Mouse (Mus musculus) mouse embryonic stem cell (cell line): ENCODE results near the gene Gm9857.

Source experiments
- in situ Hi-C, 2 experiments: fragments of 300-500 bp; cut with MboI; formaldehyde crosslinking; loops; 1 replicate in 1 of 2; 3 replicates in 1 of 2; pipeline ENCODE4 v1.14.3; 2019 to 2020; ENCODE audit warnings: low sequenced_read_pairs in 2 of 2, low pct_unique_long_range_greater_than_20kb in 1 of 2, mixed read lengths in 1 of 2; ENCODE audit not compliant: unreplicated experiment in 1 of 2

Gene Gm9857

DNA sequence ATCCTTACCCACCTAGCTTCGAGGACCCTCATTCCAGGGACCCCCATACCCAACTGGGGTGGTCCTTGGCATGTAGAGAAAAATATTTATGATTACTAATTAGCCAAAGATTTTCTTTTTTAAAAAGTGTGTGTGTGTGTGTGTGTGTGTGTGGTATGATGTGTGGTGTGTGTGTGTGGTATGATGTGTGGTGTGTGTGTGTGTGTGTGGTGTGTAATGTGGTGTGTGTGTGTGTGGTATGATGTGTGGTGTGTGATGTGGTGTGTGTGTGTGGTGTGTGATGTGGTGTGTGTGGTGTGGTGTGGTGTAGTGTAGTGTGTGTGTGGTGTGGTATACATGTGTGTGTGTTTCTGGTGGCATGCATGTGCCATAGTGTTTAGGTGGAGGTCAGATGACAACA, 48.2 kb downstream of the Gm9857 start:
- in situ Hi-C loops = no loop called here
